Mouse (Mus musculus): ENCODE measurements around the gene Scarf1. TPM values are rescaled to one million over a fixed set of nuclear protein-coding genes. Genes with fewer than 3 reads are reported as not detected.

Gene Scarf1
- polyA plus RNA-seq, 2 experiments, result 1.1 to 2.4 TPM

GRCm38 (mm10) chr11:75558101-75558500 lies 44.8 kb downstream of the Scarf1 start:
- WGBS (ENCODE audit: insufficient replicate concordance), result 65% methylated on average over 1 of the region's 1 CpGs
- Histone ChIP-seq H3K4me2 (ENCODE audit: low read depth) (no peak overlapping the region), H3K27me3 (ENCODE audit: control insufficient read depth, insufficient read depth, low read length) (no peaks in the 10 kb centered on the region), H3K4me1 (replicated peaks; ENCODE audit: control insufficient read depth in 2 of 2, insufficient read depth in 2 of 2, low read length in 1 of 2) (no peaks in the 10 kb centered on the region), H3K27ac (no peak overlapping the region), H3K9me3 (ENCODE audit: control insufficient read depth, low read length) (no peaks in the 10 kb centered on the region), H3K4me3 (ENCODE audit: insufficient read depth in 1 of 2, low read depth in 2 of 2, low read length in 2 of 2) (no peak overlapping the region), H3K9ac (replicated peaks) (no peak overlapping the region), H3K36me3 (replicated peaks; ENCODE audit: control insufficient read depth, insufficient read depth, low read depth) (no peaks in the 10 kb centered on the region)
- no peak for DNase-seq (ENCODE audit: low read depth in 3 of 3, low spot score in 3 of 3)
- no peak for ATAC-seq (ENCODE audit: insufficient read depth)
- TF ChIP-seq EP300 (IDR thresholded peaks at IDR 0.05; ENCODE audit: low read depth) (no peak), CTCF (IDR thresholded peaks at IDR 0.05; ENCODE audit: low read depth) (peak; percentile 62)

GRCm38 (mm10) chr11:75559870-75560504 lies 46.6 kb downstream of the Scarf1 start:
- Histone ChIP-seq H3K4me2 (ENCODE audit: low read depth) (no peak overlapping the region), H3K4me3 (ENCODE audit: insufficient read depth in 1 of 2, low read depth in 2 of 2, low read length in 2 of 2) (no peak overlapping the region), H3K4me1 (replicated peaks; ENCODE audit: control insufficient read depth in 2 of 2, insufficient read depth in 2 of 2, low read length in 1 of 2) (peaks cover 0 to 6% of the 10 kb centered on the region in 2 experiments; a peak in 2 of 4 replicates), H3K27me3 (ENCODE audit: control insufficient read depth, insufficient read depth, low read length) (no peaks in the 10 kb centered on the region), H3K36me3 (replicated peaks; ENCODE audit: control insufficient read depth, insufficient read depth, low read depth) (no peaks in the 10 kb centered on the region), H3K9ac (replicated peaks) (no peak overlapping the region), H3K27ac (no peak overlapping the region), H3K9me3 (ENCODE audit: control insufficient read depth, low read length) (no peaks in the 10 kb centered on the region)
- ATAC-seq (ENCODE audit: insufficient read depth) (no peak), DNase-seq (ENCODE audit: low read depth in 3 of 3, low spot score in 3 of 3) (no peak)
- 69% methylated on average over 8 of the region's 8 CpGs for WGBS (ENCODE audit: insufficient replicate concordance)
- TF ChIP-seq EP300 (IDR thresholded peaks at IDR 0.05; ENCODE audit: low read depth) (no peak), CTCF (IDR thresholded peaks at IDR 0.05; ENCODE audit: low read depth) (no peak)

GRCm38 (mm10) chr11:75560530-75561409 lies 47.4 kb downstream of the Scarf1 start:
- 65% methylated on average over 14 of the region's 14 CpGs for WGBS (ENCODE audit: insufficient replicate concordance)
- no peak overlapping the region for H3K4me3 ChIP-seq (ENCODE audit: insufficient read depth in 1 of 2, low read depth in 2 of 2, low read length in 2 of 2)
- ATAC-seq (ENCODE audit: insufficient read depth) (no peak), DNase-seq (ENCODE audit: low read depth in 3 of 3, low spot score in 3 of 3) (no peak)
- H3K4me2 ChIP-seq (ENCODE audit: low read depth), result no peak overlapping the region
- H3K9me3 ChIP-seq (ENCODE audit: control insufficient read depth, low read length), result no peaks in the 10 kb centered on the region
- no peak overlapping the region for H3K27ac ChIP-seq
- TF ChIP-seq EP300 (IDR thresholded peaks at IDR 0.05; ENCODE audit: low read depth) (no peak), CTCF (IDR thresholded peaks at IDR 0.05; ENCODE audit: low read depth) (no peak)
- no peaks in the 10 kb centered on the region for H3K27me3 ChIP-seq (ENCODE audit: control insufficient read depth, insufficient read depth, low read length)
- H3K4me1 ChIP-seq (replicated peaks; ENCODE audit: control insufficient read depth in 2 of 2, insufficient read depth in 2 of 2, low read length in 1 of 2), result peaks cover 0 to 9% of the 10 kb centered on the region in 2 experiments; a peak in 2 of 4 replicates
- no peak overlapping the region for H3K9ac ChIP-seq (replicated peaks)
- no peaks in the 10 kb centered on the region for H3K36me3 ChIP-seq (replicated peaks; ENCODE audit: control insufficient read depth, insufficient read depth, low read depth)

- no peak overlapping the region for H3K27ac ChIP-seq
- WGBS (ENCODE audit: insufficient replicate concordance), result 62% methylated on average over 5 of the region's 5 CpGs
- TF ChIP-seq EP300 (IDR thresholded peaks at IDR 0.05; ENCODE audit: low read depth) (no peak), CTCF (IDR thresholded peaks at IDR 0.05; ENCODE audit: low read depth) (no peak)
Measured at GRCm38 (mm10) chr11:75561410-75561791, 48.1 kb downstream of the Scarf1 start.

GRCm38 (mm10) chr11:75562840-75563239 lies 49.5 kb downstream of the Scarf1 start:
- ATAC-seq (ENCODE audit: insufficient read depth), result no peak
- H3K36me3 ChIP-seq (replicated peaks; ENCODE audit: control insufficient read depth, insufficient read depth, low read depth), result no peaks in the 10 kb centered on the region
- no peaks in the 10 kb centered on the region for H3K9me3 ChIP-seq (ENCODE audit: control insufficient read depth, low read length)
- no peak overlapping the region for H3K27ac ChIP-seq
- H3K4me3 ChIP-seq (ENCODE audit: insufficient read depth in 1 of 2, low read depth in 2 of 2, low read length in 2 of 2), result no peak overlapping the region
- DNase-seq (ENCODE audit: low read depth in 3 of 3, low spot score in 3 of 3), result no peak
- H3K4me1 ChIP-seq (replicated peaks; ENCODE audit: control insufficient read depth in 2 of 2, insufficient read depth in 2 of 2, low read length in 1 of 2), result peaks cover 0 to 15% of the 10 kb centered on the region in 2 experiments; a peak in 2 of 4 replicates
- TF ChIP-seq EP300 (IDR thresholded peaks at IDR 0.05; ENCODE audit: low read depth), result no peak
- peak; percentile 36 for TF ChIP-seq CTCF (IDR thresholded peaks at IDR 0.05; ENCODE audit: low read depth)
- H3K9ac ChIP-seq (replicated peaks), result no peak overlapping the region
- no peaks in the 10 kb centered on the region for H3K27me3 ChIP-seq (ENCODE audit: control insufficient read depth, insufficient read depth, low read length)
- WGBS (ENCODE audit: insufficient replicate concordance), result 75% methylated on average over 8 of the region's 8 CpGs
- H3K4me2 ChIP-seq (ENCODE audit: low read depth), result no peak overlapping the region

More at GRCm38 (mm10) chr11:75561410-75561791, 48.1 kb downstream of the Scarf1 start:
- no peaks in the 10 kb centered on the region for H3K36me3 ChIP-seq (replicated peaks; ENCODE audit: control insufficient read depth, insufficient read depth, low read depth)
- H3K9ac ChIP-seq (replicated peaks), result no peak overlapping the region
- H3K27me3 ChIP-seq (ENCODE audit: control insufficient read depth, insufficient read depth, low read length), result no peaks in the 10 kb centered on the region
- no peak overlapping the region for H3K4me2 ChIP-seq (ENCODE audit: low read depth)
- H3K4me3 ChIP-seq (ENCODE audit: insufficient read depth in 1 of 2, low read depth in 2 of 2, low read length in 2 of 2), result no peak overlapping the region
- ATAC-seq (ENCODE audit: insufficient read depth), result no peak
- peaks cover 0 to 9% of the 10 kb centered on the region in 2 experiments; a peak in 2 of 4 replicates for H3K4me1 ChIP-seq (replicated peaks; ENCODE audit: control insufficient read depth in 2 of 2, insufficient read depth in 2 of 2, low read length in 1 of 2)
- H3K9me3 ChIP-seq (ENCODE audit: control insufficient read depth, low read length), result no peaks in the 10 kb centered on the region
- DNase-seq (ENCODE audit: low read depth in 3 of 3, low spot score in 3 of 3), result no peak

Measured in liver, embryonic 14.5 days (tissue).